Mouse (Mus musculus) 3T3-L1 (cell line): Measurements from ENCODE around the gene Bcl11b.

Experiments used
- DNase-seq: peaks from one replicate; pipeline ENCODE4 v3.0.0-alpha.2; 2015; ENCODE audit warnings: low read depth, low spot score

The Bcl11b gene

DNA sequence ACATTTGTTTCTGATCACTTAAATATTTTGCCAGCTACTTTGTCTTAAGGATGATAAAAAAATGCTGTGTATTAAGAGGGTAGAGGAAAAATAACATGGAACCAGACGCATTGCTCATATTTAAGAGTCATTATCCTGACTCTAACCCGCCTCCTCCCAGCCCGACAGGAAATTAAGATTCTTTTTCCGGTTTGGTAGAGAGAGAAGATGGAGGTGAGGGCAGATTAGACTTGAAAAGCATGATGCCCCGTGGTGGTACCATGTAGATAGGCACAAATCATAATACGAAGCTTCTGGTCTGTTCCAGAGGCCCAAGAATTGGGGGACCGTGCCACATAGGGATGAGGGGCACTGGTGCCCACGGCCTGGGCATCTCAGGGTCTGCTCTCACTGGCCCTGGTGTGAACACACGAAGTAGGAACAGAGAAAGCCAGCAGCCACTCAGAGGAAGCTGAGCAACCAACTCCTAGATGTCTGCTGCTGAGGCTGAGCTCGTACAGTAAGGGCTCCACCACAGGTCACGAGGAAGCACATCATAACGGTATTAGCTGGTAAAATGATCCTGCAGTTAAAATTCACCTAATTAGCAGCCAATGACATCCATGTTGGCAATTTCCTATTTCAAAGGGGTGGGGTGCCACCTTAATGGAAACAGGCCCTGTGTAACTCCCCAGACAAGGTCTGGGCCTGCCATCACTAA lies 32.2 kb downstream of the Bcl11b start:
- DNase-seq = no peak

DNA sequence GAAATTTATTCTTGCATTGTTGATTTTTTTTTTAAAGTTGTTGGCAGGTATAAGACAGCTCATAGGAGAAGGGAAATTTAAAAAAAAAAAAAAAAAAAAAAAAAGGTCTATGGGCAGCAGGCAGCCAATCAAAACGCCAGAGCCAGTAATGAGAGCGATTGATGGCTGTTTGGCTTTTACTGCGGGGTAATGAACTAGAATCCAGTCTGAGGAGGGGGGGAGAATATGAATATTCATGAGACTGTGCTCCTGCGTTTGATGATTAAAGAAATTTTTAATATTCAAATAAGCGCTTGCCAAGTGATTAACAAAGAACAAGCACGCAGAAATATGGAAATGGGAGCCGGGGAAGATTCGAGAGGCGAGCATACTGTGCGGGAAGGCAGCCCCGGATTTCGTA lies 32.8 kb downstream of the Bcl11b start:
- no peak for DNase-seq

DNA sequence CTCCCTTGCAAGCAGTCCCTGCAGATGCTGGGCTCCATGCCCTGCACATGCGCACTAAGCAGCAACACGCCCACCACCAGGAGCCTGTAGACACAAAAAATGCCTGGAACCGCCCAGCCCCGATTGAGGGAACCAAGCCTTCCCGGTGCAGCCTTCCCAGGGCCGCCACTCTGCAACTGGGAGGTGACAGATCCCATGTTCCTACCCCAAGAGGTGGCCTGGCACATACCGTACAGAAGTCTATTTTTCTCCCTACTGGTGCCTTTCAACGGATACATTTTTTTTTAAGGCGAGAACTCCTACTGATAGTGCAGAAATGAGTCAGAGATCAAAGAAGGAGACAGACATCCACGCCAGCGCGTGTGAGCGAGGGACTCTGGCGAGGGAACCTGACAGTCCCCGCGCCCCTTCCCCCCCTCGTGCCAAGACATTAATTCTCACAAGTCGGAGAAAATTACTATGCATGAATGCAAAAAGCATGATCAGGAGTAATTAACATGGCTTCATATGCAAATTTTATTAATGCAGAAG lies 33.5 kb downstream of the Bcl11b start:
- no peak for DNase-seq

DNA sequence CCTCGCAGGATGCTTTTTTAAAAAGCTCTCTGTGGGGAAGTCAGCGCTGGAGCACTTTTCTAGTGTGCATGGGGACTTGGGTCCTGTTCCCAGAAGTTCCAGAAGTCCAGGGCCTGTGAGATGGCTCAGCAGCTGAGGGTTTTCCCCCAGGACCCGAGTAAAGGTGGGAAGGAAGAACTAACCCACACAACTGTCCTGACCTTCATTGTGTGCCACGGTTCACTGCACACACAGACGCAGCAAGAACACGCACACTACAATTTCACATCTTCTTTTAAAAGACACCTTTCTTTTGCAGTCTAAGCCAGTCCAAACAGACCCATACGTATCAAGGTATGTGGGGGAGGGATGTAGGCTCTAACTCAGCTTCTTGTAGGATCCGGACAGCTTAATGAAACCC lies 34.3 kb downstream of the Bcl11b start:
- DNase-seq = no peak

DNA sequence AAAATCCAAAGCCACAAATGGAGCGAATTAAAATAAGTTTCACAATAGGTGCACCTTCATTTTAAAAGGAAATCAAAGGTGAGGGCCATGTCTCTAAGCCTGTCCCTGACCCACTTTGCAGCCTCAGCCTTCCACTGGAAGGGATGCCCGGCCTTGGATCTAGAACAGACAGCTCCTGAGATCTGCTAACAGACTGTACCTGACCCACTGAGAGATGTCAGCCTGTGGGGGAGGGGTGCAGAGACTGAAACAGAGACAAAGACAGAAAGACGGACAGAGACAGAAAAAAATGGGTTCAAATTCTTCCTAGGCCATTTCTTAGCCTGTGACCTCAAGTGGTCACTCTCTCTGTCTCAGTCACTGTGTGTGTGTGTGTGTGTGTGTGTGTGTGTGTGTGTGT lies 35.1 kb downstream of the Bcl11b start:
- no peak for DNase-seq

DNA sequence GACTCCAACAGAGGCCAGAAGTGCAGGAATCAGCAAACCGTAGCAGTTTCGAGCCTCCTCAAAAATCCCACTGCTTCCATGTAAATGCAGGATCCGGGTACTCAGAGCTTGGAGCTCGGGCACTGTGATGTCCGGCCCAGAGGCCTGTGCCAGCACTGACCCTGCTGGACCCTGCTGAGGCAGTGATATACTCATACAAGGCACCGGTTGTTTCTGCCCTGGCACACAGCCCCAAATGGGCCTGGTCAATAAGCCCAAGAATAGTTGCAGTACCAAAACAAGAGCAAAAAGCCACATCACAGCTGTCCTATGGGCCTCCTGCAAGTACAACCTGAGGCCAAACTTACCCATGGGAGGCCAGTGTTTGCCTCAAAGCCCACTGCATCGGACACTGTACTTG lies 36.4 kb downstream of the Bcl11b start:
- DNase-seq = no peak

DNA sequence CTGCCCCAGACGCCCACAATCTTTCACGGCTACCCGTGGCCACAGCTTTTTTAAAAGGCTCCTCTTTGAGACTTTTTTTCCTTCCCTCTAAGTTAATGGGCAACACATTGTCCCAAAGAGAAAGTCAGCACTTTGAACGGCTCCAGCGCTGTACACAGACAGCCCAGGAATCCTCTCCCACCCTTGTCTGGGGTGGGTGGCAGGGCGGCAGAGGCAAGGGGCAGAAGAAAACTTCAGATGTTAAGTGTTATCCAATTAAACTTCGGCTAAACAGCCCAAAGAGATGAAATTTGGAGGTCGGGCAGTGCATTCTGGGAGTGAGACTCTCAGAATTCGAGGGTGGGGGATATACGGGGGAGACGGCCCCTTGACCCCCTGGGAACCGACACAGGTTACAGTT lies 38.3 kb downstream of the Bcl11b start:
- no peak for DNase-seq

DNA sequence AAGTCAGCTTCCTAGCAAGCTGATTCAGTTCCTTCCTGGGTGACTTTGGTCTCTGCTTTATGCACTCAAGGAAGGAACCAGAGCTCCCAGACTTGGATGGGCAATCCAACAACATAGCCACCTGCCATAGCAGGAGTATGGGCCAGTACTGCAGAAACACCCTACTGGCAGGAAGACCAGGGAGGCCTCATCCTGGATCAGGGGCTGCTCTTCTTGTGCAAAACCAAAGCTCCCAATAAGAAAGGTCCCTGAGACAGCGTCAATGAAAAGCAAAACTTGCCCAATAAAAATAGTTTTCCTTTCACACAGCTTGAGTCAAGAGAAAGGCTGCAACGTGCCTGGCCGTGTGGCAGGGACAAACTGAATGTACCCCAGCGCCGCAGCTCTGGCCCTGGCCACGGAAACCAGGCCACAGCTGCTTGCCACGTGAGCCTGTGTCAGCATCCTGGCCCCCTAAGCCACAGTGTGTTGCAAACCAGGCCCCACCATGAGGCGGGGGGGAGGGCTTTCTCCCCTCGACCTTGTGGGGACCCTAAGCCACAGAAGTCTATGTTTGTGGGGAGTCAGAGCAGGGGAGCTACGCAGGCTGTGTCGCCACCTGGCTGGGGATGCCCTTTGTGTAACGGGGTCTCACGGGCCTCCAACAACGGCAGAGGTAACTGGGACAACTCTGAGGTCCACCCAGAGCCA lies 38.9 kb downstream of the Bcl11b start:
- no peak for DNase-seq

DNA sequence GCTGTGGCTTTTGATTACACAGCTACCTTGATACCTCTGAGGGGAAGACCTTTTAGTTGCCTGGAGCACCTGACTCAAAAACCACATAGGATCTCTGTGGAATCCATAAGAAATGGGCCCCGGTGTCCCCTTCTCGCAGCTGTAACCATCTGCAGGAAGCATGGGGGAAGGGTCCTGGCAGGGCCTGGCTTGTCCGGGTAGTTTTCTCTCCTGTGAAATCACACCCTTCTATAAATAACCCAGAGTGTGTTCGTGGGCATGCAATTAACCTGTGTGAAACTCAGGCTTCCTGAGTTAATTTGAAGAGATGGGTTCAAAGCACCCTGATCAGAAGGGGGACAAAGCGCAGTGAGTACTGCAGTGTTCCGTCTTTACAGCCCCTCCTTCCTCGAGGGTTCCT lies 40.5 kb downstream of the Bcl11b start:
- DNase-seq = no peak

DNA sequence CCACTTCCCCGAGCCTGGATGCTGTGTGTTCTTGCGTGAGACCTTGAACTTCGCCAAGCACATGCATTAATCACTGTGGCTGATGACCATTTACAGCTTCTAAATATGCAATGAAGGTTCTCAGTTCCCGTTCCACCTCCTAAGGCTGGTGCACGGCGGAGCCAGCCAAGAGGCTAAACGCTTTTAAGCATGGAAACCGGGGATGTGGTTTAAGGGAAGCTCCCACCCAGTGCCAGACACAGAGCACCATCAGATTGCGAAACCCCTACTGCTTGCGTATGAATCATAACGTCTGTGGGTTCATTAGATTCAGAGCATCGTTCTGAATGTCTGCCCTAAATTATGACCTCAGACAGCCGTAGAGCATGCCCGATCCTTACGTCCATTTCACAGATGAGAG lies 41.6 kb downstream of the Bcl11b start:
- DNase-seq = peak; percentile 24

DNA sequence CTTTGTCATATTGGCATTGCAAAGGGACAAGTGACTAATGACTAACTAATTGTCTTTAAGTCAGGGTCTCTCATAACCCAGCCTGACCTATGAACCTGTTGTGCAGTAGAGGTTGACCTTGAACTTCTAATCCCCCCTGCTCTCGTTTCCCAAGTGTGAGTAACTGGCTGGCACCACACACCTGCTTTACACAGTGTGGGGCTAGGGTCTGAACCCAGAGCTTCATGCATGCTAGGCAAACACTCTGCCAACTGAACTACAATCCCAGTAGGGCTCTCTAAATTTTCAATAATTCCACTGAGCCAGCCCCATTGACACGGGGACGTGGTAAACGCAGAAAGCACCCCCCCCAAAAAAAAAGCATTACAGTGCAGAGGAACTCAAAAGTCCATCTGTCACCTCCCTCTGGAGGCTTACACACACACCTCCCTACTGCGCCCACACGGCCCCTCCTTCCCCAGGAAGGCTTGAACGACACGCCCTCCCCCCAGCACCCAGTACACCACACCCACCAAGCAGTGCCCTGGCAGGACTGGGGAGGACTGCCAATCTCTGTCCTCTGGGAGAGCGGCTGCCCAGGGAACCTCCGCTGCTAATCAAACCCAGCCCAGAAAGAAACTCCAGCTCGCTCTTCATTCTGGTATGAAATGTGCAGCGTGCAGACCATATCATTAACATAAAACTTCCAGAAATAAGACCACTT lies 42.5 kb downstream of the Bcl11b start:
- DNase-seq = no peak

DNA sequence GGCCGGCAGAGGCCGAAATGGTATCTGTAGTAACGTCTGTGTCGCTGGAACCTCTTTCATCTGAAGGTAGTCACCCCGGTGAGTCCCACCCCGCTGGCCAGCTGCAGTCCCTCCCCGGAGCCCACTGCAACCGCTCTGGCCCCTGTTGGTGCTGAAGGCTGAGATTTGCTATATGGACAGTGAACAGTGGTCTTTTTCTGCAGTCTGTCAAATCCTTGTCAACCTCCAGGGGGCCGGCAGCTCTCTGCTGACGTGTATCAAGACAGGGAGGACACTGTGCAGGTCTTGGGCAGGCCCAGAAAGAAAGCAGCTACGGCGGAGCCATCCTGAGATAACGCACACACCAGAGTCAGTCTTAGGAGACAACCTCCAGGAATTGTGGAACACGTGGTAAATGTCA lies 43.0 kb downstream of the Bcl11b start:
- DNase-seq = no peak

DNA sequence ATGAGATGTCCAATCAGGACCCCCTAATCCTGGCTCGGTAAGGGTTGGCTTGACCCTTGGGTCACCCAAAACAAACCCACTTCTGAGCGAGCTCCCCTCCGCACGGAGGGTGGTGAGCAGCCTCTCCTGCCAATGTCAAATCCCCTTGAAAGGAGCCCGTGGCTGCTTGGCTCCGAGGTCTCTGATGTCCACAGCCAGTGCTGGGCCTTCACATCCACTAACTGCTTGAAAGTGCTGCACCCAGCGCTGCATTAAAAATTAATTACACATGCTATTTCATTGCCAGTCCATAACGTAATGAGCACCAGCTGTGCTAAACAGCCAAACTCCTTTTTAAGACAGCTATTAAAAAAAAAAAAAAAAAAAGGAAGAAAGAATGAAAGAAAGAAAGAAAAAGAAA lies 43.5 kb downstream of the Bcl11b start:
- no peak for DNase-seq

DNA sequence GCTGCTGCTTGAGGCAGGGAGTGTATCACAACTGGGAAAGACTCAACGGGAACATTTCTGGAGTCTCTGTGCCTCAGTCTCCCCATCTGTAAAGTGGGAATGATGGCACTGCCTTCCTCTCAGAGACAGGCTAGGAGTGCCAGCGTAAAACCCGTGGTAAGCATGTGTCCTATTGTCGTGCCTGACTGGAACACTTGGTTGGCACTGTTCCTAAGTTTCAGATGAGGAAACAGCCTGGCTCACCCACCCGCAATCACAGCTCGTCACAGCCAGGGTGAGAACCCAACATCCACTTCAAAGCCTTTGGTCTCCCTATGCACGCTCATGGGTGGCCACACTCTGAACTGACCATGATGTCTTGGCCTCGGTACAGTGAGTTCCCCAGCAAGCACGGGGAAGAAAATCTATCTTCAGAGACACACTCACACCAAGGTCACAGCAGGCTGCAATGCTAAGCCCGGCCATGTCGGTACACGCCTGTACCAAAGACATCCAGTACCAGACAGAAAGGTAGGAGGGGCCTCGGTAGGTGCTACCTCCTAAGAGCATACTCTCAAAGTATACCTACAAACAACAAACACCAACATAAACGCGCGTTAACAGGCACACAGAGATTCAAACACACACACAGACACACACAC lies 50.2 kb downstream of the Bcl11b start:
- no peak for DNase-seq

DNA sequence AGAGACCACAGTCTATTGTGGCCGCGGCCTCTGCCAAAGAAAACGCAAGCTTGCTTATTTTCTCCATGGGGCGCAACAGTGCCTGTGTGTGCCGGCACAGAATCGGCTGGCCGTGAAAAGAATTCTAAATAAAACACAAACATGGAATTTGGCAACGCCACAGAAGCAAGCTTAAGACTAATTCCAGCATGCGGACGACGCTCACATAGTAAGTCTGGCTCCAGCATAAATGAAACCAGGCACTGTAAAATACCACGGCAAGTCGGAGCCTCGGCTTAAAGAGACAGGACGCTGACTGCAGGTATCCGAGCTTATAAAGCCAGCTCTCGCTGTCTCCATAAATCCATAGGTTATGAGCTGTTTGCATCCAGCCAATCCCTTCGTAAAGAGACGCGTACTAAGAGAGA lies 51.1 kb downstream of the Bcl11b start:
- peak; percentile 38 for DNase-seq

DNA sequence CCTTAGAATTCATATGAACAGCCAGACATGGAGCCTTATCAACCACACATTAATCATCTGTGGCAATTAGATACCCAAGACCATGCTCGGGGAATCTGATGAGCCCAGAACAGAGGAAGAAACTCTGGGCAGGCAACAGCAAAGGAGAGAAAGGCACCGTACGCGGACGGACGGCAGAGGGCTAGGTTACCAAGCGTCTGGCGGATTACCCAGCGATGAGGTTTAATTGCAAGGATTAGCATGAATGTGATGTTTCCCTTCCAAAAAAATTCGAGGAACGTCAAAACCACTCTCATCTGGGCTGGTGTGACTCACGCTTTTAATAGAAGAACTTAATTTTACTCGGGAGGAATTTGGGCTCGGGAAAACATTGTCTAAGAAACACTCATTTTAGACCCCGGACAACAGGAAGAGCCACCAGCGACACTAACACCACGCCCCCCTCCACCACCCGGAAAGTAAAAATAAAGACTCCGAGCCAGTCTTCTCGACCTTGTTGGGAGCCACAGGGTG lies 52.7 kb downstream of the Bcl11b start:
- DNase-seq = peak; percentile 28

DNA sequence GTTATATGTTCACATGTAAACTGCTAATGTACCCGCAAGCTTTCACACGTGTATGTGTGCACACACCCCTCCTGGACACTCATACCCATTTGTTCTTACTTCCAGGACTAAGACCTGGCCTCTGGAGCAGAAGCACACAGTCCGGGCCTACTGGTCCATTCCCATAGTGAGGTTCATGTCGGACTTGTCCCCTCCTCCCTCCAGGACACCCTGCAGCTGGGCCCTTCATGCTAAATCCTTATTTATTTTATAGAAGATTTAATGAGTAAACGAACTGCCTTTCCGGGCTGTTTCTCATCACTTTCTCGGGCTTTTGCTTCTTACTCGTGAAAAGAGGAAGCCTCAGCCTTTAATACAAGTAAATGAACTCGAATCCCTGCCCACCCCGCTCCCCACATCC lies 54.0 kb downstream of the Bcl11b start:
- no peak for DNase-seq

DNA sequence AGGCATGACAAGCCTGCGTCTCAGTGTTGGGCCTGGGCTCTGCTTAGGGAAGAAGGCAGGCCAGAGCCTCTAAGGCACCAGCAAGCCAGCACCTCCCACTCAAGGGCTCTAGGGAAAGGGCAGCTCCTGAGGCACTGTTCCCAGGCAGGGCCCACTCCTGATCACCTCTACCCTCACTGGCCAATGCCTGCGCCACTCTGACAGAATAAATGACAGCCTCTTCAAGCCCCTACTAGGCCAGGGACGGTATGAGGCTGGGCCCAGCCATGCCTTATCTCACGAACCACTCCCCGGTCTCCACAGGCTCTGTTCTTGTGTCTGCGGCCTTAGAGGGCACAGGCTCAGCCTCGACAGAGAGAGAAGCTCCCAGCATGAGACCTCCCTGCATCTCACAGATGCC lies 61.3 kb downstream of the Bcl11b start:
- DNase-seq = no peak

DNA sequence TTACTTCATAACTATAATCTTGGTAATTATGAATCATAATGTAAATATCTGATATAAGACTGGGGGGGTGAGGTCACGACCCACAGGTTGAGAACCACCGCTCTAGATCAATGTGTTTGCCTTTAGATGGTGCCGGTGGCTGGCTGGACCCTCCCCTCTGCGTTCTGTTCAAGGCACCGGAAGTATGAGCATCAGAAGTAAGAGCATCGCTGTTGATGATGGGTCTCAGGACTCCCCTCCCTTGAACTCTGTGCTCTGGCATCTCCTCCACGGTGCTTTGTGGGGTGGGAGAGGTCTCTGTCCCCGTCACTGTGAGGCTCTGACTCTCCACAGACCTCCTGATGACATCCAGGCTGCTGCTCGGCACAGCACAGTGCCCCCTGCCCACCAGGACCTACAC lies 62.6 kb downstream of the Bcl11b start:
- no peak for DNase-seq

DNA sequence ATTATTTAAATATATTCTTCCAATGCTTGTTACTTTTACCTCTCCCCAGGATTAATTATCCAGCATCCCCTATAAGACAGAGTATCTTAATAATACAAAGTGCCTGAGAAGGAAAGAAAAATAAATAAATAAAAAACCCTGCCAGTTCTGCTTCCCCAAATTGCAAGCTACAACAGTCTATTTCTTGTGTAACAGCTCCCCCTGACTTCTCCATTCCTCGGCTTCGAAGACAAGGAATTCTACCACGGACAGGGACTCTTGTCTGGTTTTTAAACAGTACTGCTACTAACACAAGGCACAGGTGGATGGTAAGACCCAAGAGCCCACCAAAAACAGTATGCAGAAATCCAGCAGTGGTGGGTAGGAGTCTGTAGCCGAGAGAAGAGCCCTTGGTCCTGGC lies 64.2 kb downstream of the Bcl11b start:
- no peak for DNase-seq

DNA sequence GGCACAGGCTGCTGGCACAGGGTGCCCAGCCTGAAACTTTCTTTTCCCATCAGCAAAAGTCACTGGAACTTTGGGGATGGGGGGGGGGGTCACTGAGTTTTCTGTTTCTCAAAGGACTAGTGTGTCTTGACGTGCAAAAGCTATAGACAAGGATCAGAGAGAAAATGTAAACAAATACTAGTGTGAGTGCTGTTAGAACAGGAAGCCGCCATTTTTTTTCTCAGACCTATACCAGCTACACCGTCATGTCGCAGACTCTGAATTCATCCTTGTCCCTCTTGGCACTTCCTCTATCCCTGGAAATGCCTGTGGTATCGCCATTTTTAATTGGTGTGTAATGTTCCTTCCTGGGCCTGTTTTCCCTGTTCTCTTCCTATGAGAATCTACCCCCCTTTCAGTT lies 66.4 kb downstream of the Bcl11b start:
- no peak for DNase-seq

DNA sequence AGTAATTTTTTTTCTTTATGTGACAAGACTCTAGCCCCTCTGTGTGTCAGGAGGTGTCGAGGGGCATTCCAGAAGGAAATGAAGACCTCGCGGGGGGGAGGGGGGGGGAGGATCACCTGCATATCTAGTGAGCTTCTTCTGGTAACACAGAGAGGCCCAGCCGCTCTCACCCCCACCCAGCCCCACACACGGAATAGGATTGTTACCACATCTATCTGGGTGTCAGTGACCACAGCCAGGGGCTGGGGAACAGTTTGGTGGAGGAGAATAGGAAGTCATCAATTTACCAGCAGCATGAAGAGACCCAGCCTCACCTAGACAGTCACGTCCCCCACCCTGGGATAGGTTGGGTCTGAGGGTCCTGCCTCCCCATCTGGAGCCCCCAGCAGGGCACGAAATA lies 67.0 kb downstream of the Bcl11b start:
- DNase-seq = no peak
